Comparison of ENCODE assay signal across 27 mouse cellular contexts in the genomic region with DNA sequence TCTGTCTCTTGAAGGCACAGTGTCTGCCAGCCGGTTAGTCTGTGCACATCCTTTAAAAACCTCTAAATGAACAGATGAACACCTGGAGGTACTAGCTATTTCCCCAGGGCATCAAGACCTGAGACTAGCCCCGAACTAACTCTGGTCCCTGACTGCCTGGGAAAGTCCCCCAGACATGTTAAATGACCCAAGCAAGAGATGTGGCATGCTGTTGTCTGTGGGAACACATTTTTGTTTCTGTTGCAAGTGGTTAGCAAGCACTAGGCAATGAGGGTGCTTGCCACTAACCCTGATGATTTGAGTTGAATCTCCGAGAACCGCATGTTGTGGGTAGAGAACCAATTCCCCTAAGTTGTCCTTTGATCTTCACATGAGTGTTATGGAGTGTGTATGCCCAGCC.
"Had no signal": no experiment of that assay in that cellular context is flagged by ENCODE, and none has a peak within 500 bp of the region (broad histone marks: within the 10 kb centered on the region; RNA-seq: fewer than 3 reads in every experiment).

No protein-coding gene starts in this region.

- DNase-seq: gastrocnemius, adult 2 months; gastrocnemius, postnatal 10 days; gastrocnemius, postnatal 25 days; heart, adult 18-20 months; heart, postnatal 14 days; heart, postnatal 36 days; kidney, adult 11 months; kidney, adult 2 months; kidney, adult 9 months; kidney, postnatal 14 days; kidney, postnatal 36 days; layer of hippocampus, adult 9-11 months; layer of hippocampus, postnatal 36 days; left cerebral cortex, postnatal 4 days had no signal

- H3K27ac ChIP-seq: gastrocnemius, adult 2 months; heart, embryonic 10.5 days; heart, embryonic 13.5 days; heart, embryonic 15.5 days; hindbrain, embryonic 13.5 days; hindbrain, embryonic 15.5 days; hindbrain, postnatal 0 days; kidney, embryonic 15.5 days; kidney, postnatal 0 days; limb, embryonic 13.5 days; limb, embryonic 15.5 days; liver, embryonic 12.5 days; liver, embryonic 14.5 days had no signal

- H3K9ac ChIP-seq: heart, embryonic 13.5 days; heart, embryonic 15.5 days; hindbrain, embryonic 13.5 days; hindbrain, embryonic 15.5 days; kidney, embryonic 15.5 days; limb, embryonic 13.5 days; limb, embryonic 15.5 days; liver, embryonic 12.5 days; liver, embryonic 14.5 days had no signal

- H3K4me2 ChIP-seq: heart, embryonic 13.5 days; heart, embryonic 15.5 days; hindbrain, embryonic 13.5 days; hindbrain, embryonic 15.5 days; kidney, embryonic 15.5 days; limb, embryonic 13.5 days; limb, embryonic 15.5 days; liver, embryonic 12.5 days had no signal

- H3K36me3 ChIP-seq: heart, embryonic 10.5 days; heart, embryonic 13.5 days; heart, embryonic 15.5 days; hindbrain, embryonic 13.5 days; hindbrain, embryonic 15.5 days; kidney, embryonic 15.5 days; limb, embryonic 13.5 days; limb, embryonic 15.5 days; liver, embryonic 12.5 days had no signal

- ATAC-seq: hindbrain, postnatal 0 days; intestine, embryonic 16.5 days; liver, embryonic 12.5 days had no signal

- H3K4me3 ChIP-seq: gastrocnemius, adult 2 months; heart, embryonic 10.5 days; heart, embryonic 13.5 days; heart, embryonic 15.5 days; hindbrain, embryonic 13.5 days; hindbrain, embryonic 15.5 days; kidney, embryonic 15.5 days; limb, embryonic 13.5 days; limb, embryonic 15.5 days; liver, embryonic 12.5 days had no signal

- H3K27me3 ChIP-seq: heart, embryonic 13.5 days; heart, embryonic 15.5 days; hindbrain, embryonic 13.5 days; hindbrain, embryonic 15.5 days; kidney, embryonic 15.5 days; limb, embryonic 13.5 days; limb, embryonic 15.5 days had no signal

- H3K9me3 ChIP-seq: heart, embryonic 10.5 days; heart, embryonic 13.5 days; heart, embryonic 15.5 days; hindbrain, embryonic 13.5 days; hindbrain, embryonic 15.5 days; kidney, embryonic 15.5 days; limb, embryonic 13.5 days; limb, embryonic 15.5 days; liver, embryonic 12.5 days had no signal
